In the genomic region with DNA sequence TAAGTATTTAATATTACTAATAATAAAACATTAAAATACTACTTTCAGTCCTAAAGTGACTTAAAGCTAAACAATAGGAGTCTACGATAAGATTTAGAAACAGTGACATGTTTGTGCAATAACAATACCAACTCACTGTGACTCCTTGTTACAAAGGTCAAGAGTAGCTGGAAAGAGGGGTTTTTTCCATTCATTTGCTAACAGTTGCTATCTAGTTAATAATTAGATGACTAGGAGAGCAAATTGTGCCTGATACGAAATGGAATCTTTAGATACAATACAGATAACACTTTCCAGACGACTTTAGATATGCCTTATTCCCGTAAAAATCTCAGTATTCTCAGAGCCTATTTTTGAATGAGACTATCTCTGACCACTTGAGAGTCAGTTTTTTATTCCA, we compare ENCODE assay signal across 29 mouse cellular contexts. TPM values are rescaled to one million over a fixed set of nuclear protein-coding genes. Genes with fewer than 3 reads are reported as not detected.
DNase-seq lines count a peak whose midpoint lies in the region; ATAC-seq and TF ChIP-seq lines count a peak whose summit lies in the region.
"Had no signal": no experiment of that assay in that cellular context is flagged by ENCODE, and none has a peak within 500 bp of the region (broad histone marks: within the 10 kb centered on the region; RNA-seq: fewer than 3 reads in every experiment).

No protein-coding gene starts in this region.

- no peak overlapping the region for H3K27ac ChIP-seq in intestine, embryonic 15.5 days
- H3K27ac ChIP-seq in intestine, postnatal 0 days (ENCODE audit: low read depth, low read length), result no peak overlapping the region
- no peak overlapping the region for H3K27ac ChIP-seq in liver, embryonic 13.5 days
- no peak overlapping the region for H3K27ac ChIP-seq in liver, embryonic 12.5 days
- H3K27ac ChIP-seq in intestine, embryonic 16.5 days (ENCODE audit: low read length), result no peak overlapping the region
- peak overlapping the region; percentile 62; the same call in 1 of the 2 replicates for H3K27ac ChIP-seq in liver, postnatal 0 days (ENCODE audit: low read depth)
- H3K27ac ChIP-seq: embryonic facial prominence, embryonic 13.5 days; embryonic facial prominence, embryonic 15.5 days; forebrain, embryonic 10.5 days; forebrain, embryonic 12.5 days had no signal

- WGBS in intestine, embryonic 15.5 days, result 62% methylated on average over 4 of the region's 4 CpGs
- WGBS in intestine, postnatal 0 days, result 38% methylated on average over 4 of the region's 4 CpGs
- WGBS in liver, embryonic 13.5 days (ENCODE audit: insufficient replicate concordance), result 58% methylated on average over 4 of the region's 4 CpGs
- 60% methylated on average over 4 of the region's 4 CpGs for WGBS in liver, embryonic 12.5 days (ENCODE audit: insufficient replicate concordance)
- WGBS in intestine, embryonic 16.5 days, result 52% methylated on average over 4 of the region's 4 CpGs
- WGBS in liver, postnatal 0 days (ENCODE audit: insufficient replicate concordance), result 54% methylated on average over 4 of the region's 4 CpGs

- H3K9me3 ChIP-seq in intestine, embryonic 15.5 days, result no peaks in the 10 kb centered on the region
- no peaks in the 10 kb centered on the region for H3K9me3 ChIP-seq in intestine, postnatal 0 days (ENCODE audit: control insufficient read depth)
- no peaks in the 10 kb centered on the region for H3K9me3 ChIP-seq in liver, embryonic 13.5 days (replicated peaks)
- no peaks in the 10 kb centered on the region for H3K9me3 ChIP-seq in liver, embryonic 12.5 days (replicated peaks)
- H3K9me3 ChIP-seq in intestine, embryonic 16.5 days (ENCODE audit: control insufficient read depth, low read length), result no peaks in the 10 kb centered on the region
- H3K9me3 ChIP-seq in liver, postnatal 0 days (ENCODE audit: low read length), result no peaks in the 10 kb centered on the region
- H3K9me3 ChIP-seq: embryonic facial prominence, embryonic 13.5 days; embryonic facial prominence, embryonic 15.5 days; forebrain, embryonic 10.5 days; forebrain, embryonic 12.5 days; G1E had no signal

- ATAC-seq in intestine, embryonic 15.5 days, result peak; percentile 71
- ATAC-seq in intestine, postnatal 0 days, result no peak
- ATAC-seq in liver, embryonic 13.5 days (ENCODE audit: low read depth), result 0 out of 2 replicates have a peak, but pooled peaks have one; percentile 23
- ATAC-seq in liver, embryonic 12.5 days, result no peak
- peak; percentile 82 for ATAC-seq in intestine, embryonic 16.5 days
- peak; percentile 81 for ATAC-seq in liver, postnatal 0 days
- ATAC-seq: activated CD4-positive, CD25-positive, alpha-beta regulatory T cell, adult 4 months; CD4-positive, CD25-positive, alpha-beta regulatory T cell, adult 4 months; forebrain, embryonic 14.5 days; Patski had no signal

- H3K4me1 ChIP-seq in intestine, embryonic 15.5 days (replicated peaks), result no peaks in the 10 kb centered on the region
- no peaks in the 10 kb centered on the region; the same call in 1 of the 2 replicates for H3K4me1 ChIP-seq in intestine, postnatal 0 days (replicated peaks; ENCODE audit: control insufficient read depth, insufficient read depth, low read length)
- H3K4me1 ChIP-seq in liver, embryonic 13.5 days (replicated peaks), result no peaks in the 10 kb centered on the region; the same call in 1 of the 2 replicates
- H3K4me1 ChIP-seq in liver, embryonic 12.5 days, result no peaks in the 10 kb centered on the region
- H3K4me1 ChIP-seq in intestine, embryonic 16.5 days (ENCODE audit: control insufficient read depth, insufficient read depth, low read length), result no peaks in the 10 kb centered on the region
- H3K4me1 ChIP-seq in liver, postnatal 0 days (ENCODE audit: insufficient read depth), result peaks cover 7% of the 10 kb centered on the region; the same call in 1 of the 2 replicates
- H3K4me1 ChIP-seq: embryonic facial prominence, embryonic 13.5 days; embryonic facial prominence, embryonic 15.5 days; forebrain, embryonic 12.5 days had no signal

- no peak for DNase-seq in liver, embryonic 13.5 days
- DNase-seq in liver, postnatal 0 days, result no peak
- no peak for DNase-seq in adrenal gland, adult 18-20 months (ENCODE audit: low spot score in 2 of 2)
- DNase-seq: adrenal gland, adult 2 months; adrenal gland, postnatal 10 days; adrenal gland, postnatal 25 days; B cell, adult 2 months; cerebellum, adult 11 months; cerebellum, adult 18-20 months; cerebellum, adult 8-10 months; cerebellum, adult 9-11 months; cerebellum, postnatal 14 days; cerebellum, postnatal 36 days; embryo, embryonic 11 days had no signal

- no peaks in the 10 kb centered on the region for H3K36me3 ChIP-seq in intestine, embryonic 15.5 days
- no peaks in the 10 kb centered on the region for H3K36me3 ChIP-seq in intestine, postnatal 0 days (ENCODE audit: control insufficient read depth, insufficient read depth)
- no peaks in the 10 kb centered on the region for H3K36me3 ChIP-seq in liver, embryonic 13.5 days
- H3K36me3 ChIP-seq in liver, embryonic 12.5 days, result no peaks in the 10 kb centered on the region
- no peaks in the 10 kb centered on the region for H3K36me3 ChIP-seq in intestine, embryonic 16.5 days (ENCODE audit: control insufficient read depth, insufficient read depth, low read length)
- H3K36me3 ChIP-seq in liver, postnatal 0 days (replicated peaks; ENCODE audit: insufficient read depth, low read length), result no peaks in the 10 kb centered on the region
- H3K36me3 ChIP-seq: embryonic facial prominence, embryonic 13.5 days; embryonic facial prominence, embryonic 15.5 days; forebrain, embryonic 10.5 days; forebrain, embryonic 12.5 days; G1E had no signal

- H3K4me3 ChIP-seq in intestine, embryonic 15.5 days (replicated peaks), result no peak overlapping the region
- H3K4me3 ChIP-seq in intestine, postnatal 0 days (ENCODE audit: low read depth, low read length), result no peak overlapping the region
- H3K4me3 ChIP-seq in liver, embryonic 13.5 days (replicated peaks), result no peak overlapping the region
- H3K4me3 ChIP-seq in liver, embryonic 12.5 days, result no peak overlapping the region
- no peak overlapping the region for H3K4me3 ChIP-seq in intestine, embryonic 16.5 days (ENCODE audit: low read length)
- H3K4me3 ChIP-seq in liver, postnatal 0 days (ENCODE audit: low read depth, low read length), result no peak overlapping the region
- H3K4me3 ChIP-seq: embryonic facial prominence, embryonic 13.5 days; embryonic facial prominence, embryonic 15.5 days; erythroblast, embryonic 14.5 days; forebrain, embryonic 10.5 days; forebrain, embryonic 12.5 days had no signal

- TF ChIP-seq CTCF in intestine, postnatal 0 days (IDR thresholded peaks at IDR 0.05; ENCODE audit: low read depth), result no peak
- TF ChIP-seq CTCF in liver, postnatal 0 days (IDR thresholded peaks at IDR 0.05; ENCODE audit: low read depth), result no peak

- H3K27me3 ChIP-seq in intestine, embryonic 15.5 days (replicated peaks), result no peaks in the 10 kb centered on the region
- no peaks in the 10 kb centered on the region for H3K27me3 ChIP-seq in intestine, postnatal 0 days (replicated peaks; ENCODE audit: control insufficient read depth, insufficient read depth, low read length)
- no peaks in the 10 kb centered on the region for H3K27me3 ChIP-seq in liver, embryonic 13.5 days
- no peaks in the 10 kb centered on the region for H3K27me3 ChIP-seq in liver, embryonic 12.5 days (replicated peaks)
- H3K27me3 ChIP-seq in intestine, embryonic 16.5 days (replicated peaks; ENCODE audit: control insufficient read depth, insufficient read depth, low read length), result no peaks in the 10 kb centered on the region
- no peaks in the 10 kb centered on the region for H3K27me3 ChIP-seq in liver, postnatal 0 days (ENCODE audit: insufficient read depth, low read length)
- H3K27me3 ChIP-seq: CH12.LX; embryonic facial prominence, embryonic 13.5 days; embryonic facial prominence, embryonic 15.5 days; forebrain, embryonic 12.5 days; Patski had no signal

- no peak overlapping the region for H3K4me2 ChIP-seq in intestine, embryonic 15.5 days (replicated peaks)
- H3K4me2 ChIP-seq in intestine, postnatal 0 days (replicated peaks; ENCODE audit: low read depth), result no peak overlapping the region
- H3K4me2 ChIP-seq in liver, embryonic 13.5 days, result no peak overlapping the region
- no peak overlapping the region for H3K4me2 ChIP-seq in liver, embryonic 12.5 days
- H3K4me2 ChIP-seq in intestine, embryonic 16.5 days (ENCODE audit: low read depth, low read length), result no peak overlapping the region
- no peak overlapping the region for H3K4me2 ChIP-seq in liver, postnatal 0 days (ENCODE audit: low read depth, low read length)
- H3K4me2 ChIP-seq: embryonic facial prominence, embryonic 13.5 days; embryonic facial prominence, embryonic 15.5 days; forebrain, embryonic 12.5 days had no signal

- TF ChIP-seq EP300 in liver, postnatal 0 days (IDR thresholded peaks at IDR 0.05; ENCODE audit: low read depth), result peak; percentile 59; the same call in 1 of the 2 replicates

- no peak overlapping the region for H3K9ac ChIP-seq in intestine, embryonic 15.5 days
- H3K9ac ChIP-seq in intestine, postnatal 0 days (ENCODE audit: low read depth, low read length), result no peak overlapping the region
- H3K9ac ChIP-seq in liver, embryonic 13.5 days, result no peak overlapping the region
- no peak overlapping the region for H3K9ac ChIP-seq in liver, embryonic 12.5 days
- no peak overlapping the region for H3K9ac ChIP-seq in intestine, embryonic 16.5 days (ENCODE audit: low read depth, low read length)
- H3K9ac ChIP-seq in liver, postnatal 0 days (replicated peaks), result no peak overlapping the region
- H3K9ac ChIP-seq: embryonic facial prominence, embryonic 13.5 days; embryonic facial prominence, embryonic 15.5 days; forebrain, embryonic 12.5 days had no signal

RNA-seq across cellular contexts. Expression of a gene that starts 52.9 kb away (rescaled TPM):
- 5.3 and 5.5 TPM in 2 replicates for polyA plus RNA-seq in intestine, embryonic 15.5 days (2015; fragmentation: Nextera tagmentation; extraction: Ambion mirVana)
- 2.2 and 3.3 TPM in 2 replicates for polyA plus RNA-seq in intestine, postnatal 0 days (2015; fragmentation: Nextera tagmentation; extraction: Ambion mirVana)
- polyA plus RNA-seq in liver, embryonic 13.5 days (2015; fragmentation: Nextera tagmentation; extraction: Ambion mirVana), result 2.8 and 3.0 TPM in 2 replicates
- polyA plus RNA-seq in liver, embryonic 12.5 days (2016; fragmentation: Nextera tagmentation; extraction: Ambion mirVana), result 3.7 and 4.7 TPM in 2 replicates
- 3.4 and 3.5 TPM in 2 replicates for polyA plus RNA-seq in intestine, embryonic 16.5 days (2015; fragmentation: Nextera tagmentation; extraction: Ambion mirVana)
- polyA plus RNA-seq in liver, postnatal 0 days (2015; fragmentation: Nextera tagmentation; extraction: Ambion mirVana), result 7.2 and 9.4 TPM in 2 replicates
- 10 to 100 TPM; 24.1 to 32.1 TPM for total RNA-seq in adrenal gland, adult 18-20 months (2021)
- total RNA-seq: CH12.LX had no signal
- polyA plus RNA-seq: G1E had no signal

Comparison
In these comparisons a context has a peak if more than half of its experiments do, and no peak if none do; other contexts are left out.
1. ATAC-seq: peak in intestine, embryonic 15.5 days (single experiment), liver, embryonic 13.5 days (single experiment), intestine, embryonic 16.5 days (single experiment) and liver, postnatal 0 days (single experiment); none in intestine, postnatal 0 days (single experiment) and liver, embryonic 12.5 days (single experiment).